Mouse (Mus musculus): Measurements from ENCODE around the gene Zbtb4.

DNA sequence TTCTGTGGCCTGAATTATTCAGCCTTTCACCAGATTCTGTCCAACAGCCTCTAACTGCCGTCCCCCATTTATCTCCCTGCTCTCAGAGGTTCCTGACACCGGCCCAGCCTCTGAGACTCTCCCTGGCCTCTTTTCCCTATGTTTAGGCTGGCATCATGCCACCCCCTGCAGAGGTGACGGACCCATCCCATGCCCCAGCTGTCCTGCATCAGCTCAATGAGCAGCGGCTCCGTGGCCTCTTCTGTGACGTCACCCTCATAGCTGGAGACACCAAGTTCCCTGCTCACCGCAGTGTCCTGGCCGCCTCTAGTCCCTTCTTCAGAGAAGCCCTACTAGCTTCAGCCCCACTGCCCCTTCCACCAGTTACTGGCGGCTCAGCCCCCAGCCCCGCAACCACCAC is 10.0 kb downstream of the Zbtb4 start:
- TF ChIP-seq CTCF (conservative IDR thresholded peaks at IDR 0.05; ENCODE audit: low read length) (no peak), POU5F1 (IDR thresholded peaks at IDR 0.05; ENCODE audit: borderline replicate concordance, low read length) (no peak), NANOG (IDR thresholded peaks at IDR 0.05; ENCODE audit: borderline replicate concordance, low read length) (no peak)
